In the genomic region with DNA sequence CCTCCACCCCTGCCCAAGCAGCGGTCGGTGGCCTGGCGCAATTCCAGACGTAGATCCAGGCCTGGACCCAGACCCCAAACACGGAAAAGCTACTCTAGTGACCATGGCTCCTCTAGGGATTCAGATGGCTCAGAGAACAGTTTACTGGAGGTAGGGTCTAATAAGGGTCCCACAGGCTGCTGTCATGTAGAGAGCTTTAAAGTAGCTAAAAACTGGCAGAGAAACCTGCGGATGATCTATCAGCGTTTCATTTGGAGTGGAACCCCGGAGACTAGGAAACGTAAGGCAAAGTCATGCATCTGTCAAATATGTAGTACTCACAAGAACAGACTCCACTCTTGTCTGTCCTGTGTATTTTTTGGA, we compare ENCODE assay signal across 9 mouse cellular contexts. TPM values are rescaled to one million over a fixed set of nuclear protein-coding genes. Genes with fewer than 3 reads are reported as not detected.
DNase-seq lines count a peak whose midpoint lies in the region; ATAC-seq and TF ChIP-seq lines count a peak whose summit lies in the region.
"Had no signal": no experiment of that assay in that cellular context is flagged by ENCODE, and none has a peak within 500 bp of the region (broad histone marks: within the 10 kb centered on the region; RNA-seq: fewer than 3 reads in every experiment).

No protein-coding gene starts in this region.

- peak; percentile 5 to 9 for DNase-seq in layer of hippocampus, postnatal 14 days (ENCODE audit: low spot score in 2 of 2)
- no peak for DNase-seq in layer of hippocampus, adult 9-10 months (ENCODE audit: low spot score)
- DNase-seq in embryonic facial prominence, embryonic 14.5 days (ENCODE audit: low spot score): no peak
- no peak for DNase-seq in hindbrain, postnatal 0 days (ENCODE audit: low spot score)
- no peak for DNase-seq in layer of hippocampus, adult 8-10 months (ENCODE audit: low spot score in 2 of 2)
- no peak for DNase-seq in spleen, postnatal 36 days (ENCODE audit: low spot score in 2 of 2)

- H3K36me3 ChIP-seq in embryonic facial prominence, embryonic 14.5 days (ENCODE audit: control insufficient read depth, insufficient read depth, low read length): no peaks in the 10 kb centered on the region
- H3K36me3 ChIP-seq in hindbrain, postnatal 0 days (ENCODE audit: insufficient read depth, low read length): no peaks in the 10 kb centered on the region
- H3K36me3 ChIP-seq in midbrain, embryonic 16.5 days (ENCODE audit: control insufficient read depth, insufficient read depth, low read length): no peaks in the 10 kb centered on the region

- H3K27me3 ChIP-seq in embryonic facial prominence, embryonic 14.5 days (replicated peaks; ENCODE audit: control insufficient read depth, insufficient read depth, low read length): no peaks in the 10 kb centered on the region
- H3K27me3 ChIP-seq in hindbrain, postnatal 0 days (ENCODE audit: insufficient read depth, low read length): no peaks in the 10 kb centered on the region
- H3K27me3 ChIP-seq in midbrain, embryonic 16.5 days (ENCODE audit: control insufficient read depth, insufficient read depth, low read depth, low read length): no peaks in the 10 kb centered on the region

- WGBS in embryonic facial prominence, embryonic 14.5 days: 30% methylated on average over 6 of the region's 9 CpGs
- WGBS in hindbrain, postnatal 0 days: 40% methylated on average over 9 of the region's 9 CpGs
- 30% methylated on average over 9 of the region's 9 CpGs for WGBS in midbrain, embryonic 16.5 days

- no peaks in the 10 kb centered on the region for H3K4me1 ChIP-seq in embryonic facial prominence, embryonic 14.5 days (ENCODE audit: control insufficient read depth, insufficient read depth, low read length)
- H3K4me1 ChIP-seq in hindbrain, postnatal 0 days (ENCODE audit: insufficient read depth, low read length): no peaks in the 10 kb centered on the region
- H3K4me1 ChIP-seq in midbrain, embryonic 16.5 days (ENCODE audit: control insufficient read depth, insufficient read depth, low read length): no peaks in the 10 kb centered on the region

- peak overlapping the region; percentile 59 for H3K4me2 ChIP-seq in embryonic facial prominence, embryonic 14.5 days (ENCODE audit: low read depth, low read length)
- H3K4me2 ChIP-seq in hindbrain, postnatal 0 days (ENCODE audit: low read depth, low read length): peak overlapping the region; percentile 63
- H3K4me2 ChIP-seq in midbrain, embryonic 16.5 days (ENCODE audit: low read length): peak overlapping the region; percentile 62

- H3K4me3 ChIP-seq in embryonic facial prominence, embryonic 14.5 days (ENCODE audit: low read depth, low read length): peak overlapping the region; percentile 54
- peak overlapping the region; percentile 54 for H3K4me3 ChIP-seq in hindbrain, postnatal 0 days (ENCODE audit: low read length)
- H3K4me3 ChIP-seq in midbrain, embryonic 16.5 days (ENCODE audit: low read depth, low read length): peak overlapping the region; percentile 54

- ATAC-seq in embryonic facial prominence, embryonic 14.5 days (ENCODE audit: low read depth): peak; percentile 36
- no peak; the same call in 1 of the 2 replicates for ATAC-seq in hindbrain, postnatal 0 days
- peak; percentile 46; the same call in 1 of the 2 replicates for ATAC-seq in midbrain, embryonic 16.5 days
- ATAC-seq in inflammation-experienced regulatory T-cells, adult 6 months: no peak

- H3K9ac ChIP-seq in embryonic facial prominence, embryonic 14.5 days (ENCODE audit: low read depth, low read length): peak overlapping the region; percentile 62
- H3K9ac ChIP-seq in hindbrain, postnatal 0 days (replicated peaks; ENCODE audit: low read length): peak overlapping the region; percentile 56; the same call in 1 of the 2 replicates
- peak overlapping the region; percentile 74 for H3K9ac ChIP-seq in midbrain, embryonic 16.5 days (ENCODE audit: low read depth, low read length)

- no peak for TF ChIP-seq CTCF in hindbrain, postnatal 0 days (IDR thresholded peaks at IDR 0.05; ENCODE audit: low read depth)

- H3K27ac ChIP-seq in embryonic facial prominence, embryonic 14.5 days (replicated peaks; ENCODE audit: low read depth, low read length): no peak overlapping the region
- peak overlapping the region; percentile 81; the same call in 1 of the 2 replicates for H3K27ac ChIP-seq in hindbrain, postnatal 0 days
- H3K27ac ChIP-seq in midbrain, embryonic 16.5 days (ENCODE audit: low read length): peak overlapping the region; percentile 90
- H3K27ac ChIP-seq: macrophage had no signal

- no peaks in the 10 kb centered on the region for H3K9me3 ChIP-seq in embryonic facial prominence, embryonic 14.5 days (ENCODE audit: control insufficient read depth, low read length)
- no peaks in the 10 kb centered on the region for H3K9me3 ChIP-seq in hindbrain, postnatal 0 days (ENCODE audit: low read length)
- H3K9me3 ChIP-seq in midbrain, embryonic 16.5 days (replicated peaks; ENCODE audit: control insufficient read depth, low read length, poor library complexity, severe bottlenecking): no peaks in the 10 kb centered on the region

RNA-seq across cellular contexts. Expression of gene Usp51, which starts 1.4 kb away (rescaled TPM):
- total RNA-seq in layer of hippocampus, postnatal 14 days (2021): 1 to 10 TPM; 2.4 to 3.5 TPM
- 1.1 and 1.4 TPM in 2 replicates for polyA plus RNA-seq in embryonic facial prominence, embryonic 14.5 days (2014; fragmentation: Nextera tagmentation; extraction: Ambion mirVana)
- total RNA-seq in hindbrain, postnatal 0 days (2014; rRNA removed): 3.2 and 3.7 TPM in 2 replicates
- 2.8 and 3.1 TPM in 2 replicates for polyA plus RNA-seq in hindbrain, postnatal 0 days (2015; fragmentation: Nextera tagmentation; extraction: Ambion mirVana)
- 3.2 and 3.5 TPM in 2 replicates for polyA plus RNA-seq in midbrain, embryonic 16.5 days (2015; fragmentation: Nextera tagmentation; extraction: Ambion mirVana)
- total RNA-seq in layer of hippocampus, adult 8-10 months (2022): 1 to 10 TPM; 2.0 to 3.1 (median 2.7) TPM
- polyA plus RNA-seq in inflammation-experienced regulatory T-cells, adult 6 months (2017; shearing (Covaris generic)): under 1 TPM in 2 of 3 experiments, not detected in 1; 0.15 to 0.74 TPM
- polyA plus RNA-seq: macrophage had no signal

RNA-seq across cellular contexts. Expression of gene Mageh1, which starts 29.7 kb away (rescaled TPM):
- total RNA-seq in layer of hippocampus, postnatal 14 days (2021): 10 to 100 TPM; 51.8 to 54.7 TPM
- polyA plus RNA-seq in embryonic facial prominence, embryonic 14.5 days (2014; fragmentation: Nextera tagmentation; extraction: Ambion mirVana): 53.6 and 56.1 TPM in 2 replicates
- total RNA-seq in hindbrain, postnatal 0 days (2014; rRNA removed): 79.8 and 80.1 TPM in 2 replicates
- 115 and 120 TPM in 2 replicates for polyA plus RNA-seq in hindbrain, postnatal 0 days (2015; fragmentation: Nextera tagmentation; extraction: Ambion mirVana)
- 149 and 155 TPM in 2 replicates for polyA plus RNA-seq in midbrain, embryonic 16.5 days (2015; fragmentation: Nextera tagmentation; extraction: Ambion mirVana)
- total RNA-seq in layer of hippocampus, adult 8-10 months (2022): 10 to 100 TPM; 45.6 to 54.1 (median 50.0) TPM
- 1 to 10 TPM; 1.0 to 3.1 (median 1.5) TPM for polyA plus RNA-seq in inflammation-experienced regulatory T-cells, adult 6 months (2017; shearing (Covaris generic))

Comparison
In these comparisons a context has a peak if more than half of its experiments do, and no peak if none do; other contexts are left out.
1. DNase-seq: peak in layer of hippocampus, postnatal 14 days (2 of 2); none in layer of hippocampus, adult 9-10 months (single experiment), embryonic facial prominence, embryonic 14.5 days (single experiment), hindbrain, postnatal 0 days (single experiment), layer of hippocampus, adult 8-10 months (0 of 2) and spleen, postnatal 36 days (0 of 2).
2. ATAC-seq: peak in embryonic facial prominence, embryonic 14.5 days (single experiment) and midbrain, embryonic 16.5 days (single experiment); none in hindbrain, postnatal 0 days (single experiment) and inflammation-experienced regulatory T-cells, adult 6 months (single experiment).
3. RNA of gene Mageh1, which starts 29.7 kb away (polyA plus RNA-seq): 149 to 155 TPM in midbrain, embryonic 16.5 days, 115 to 120 TPM in hindbrain, postnatal 0 days and 53.6 to 56.1 TPM in embryonic facial prominence, embryonic 14.5 days; 1.0 to 3.1 TPM in inflammation-experienced regulatory T-cells, adult 6 months; every median in the first group is over 10 times any median in the second.
4. Peak in every context shown above with its lines, with median percentiles within 50 percentile points of each other: H3K4me2 ChIP-seq, H3K4me3 ChIP-seq and H3K9ac ChIP-seq.